Mouse (Mus musculus): Measurements from ENCODE around the gene Sycp2. TPM values are rescaled to one million over a fixed set of nuclear protein-coding genes. Genes with fewer than 3 reads are reported as not detected.

The Sycp2 gene
- polyA plus RNA-seq, 1 experiment from 2014 or later = 0.18 TPM

DNA sequence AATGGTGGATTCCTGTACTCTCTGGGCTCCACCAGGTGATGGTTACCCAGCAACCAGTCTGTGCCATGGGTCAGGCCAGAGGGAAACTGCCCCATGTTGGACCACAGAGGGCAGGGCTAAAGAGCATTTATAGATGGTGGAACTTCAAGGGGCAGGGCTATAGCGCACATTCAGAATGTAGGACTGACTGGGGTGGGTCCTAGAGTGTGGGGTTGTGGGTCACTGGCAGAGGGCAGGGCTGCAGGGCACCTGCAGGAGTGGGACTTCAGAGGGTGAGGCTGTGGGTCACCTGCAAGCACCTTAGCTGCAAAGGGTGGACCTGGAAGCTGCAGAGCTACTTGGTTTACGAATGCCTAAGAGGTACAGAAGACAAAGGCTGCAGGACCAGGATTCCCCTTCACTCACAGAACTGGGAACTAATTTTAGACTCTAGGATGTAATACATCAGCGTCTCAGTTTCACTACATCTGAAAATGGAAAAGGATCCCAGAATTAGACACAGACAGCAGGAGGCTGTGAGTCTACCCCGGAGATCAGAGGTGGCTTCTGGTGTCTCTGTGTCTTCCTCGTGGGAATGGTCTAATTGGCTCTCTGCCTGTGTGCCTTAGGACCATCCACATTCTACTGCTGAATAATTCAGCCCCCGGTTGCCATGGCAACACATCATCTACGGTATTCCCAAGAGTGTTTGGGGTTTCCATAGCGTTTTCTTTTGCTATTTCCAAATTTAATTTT lies 103.9 kb downstream of the Sycp2 start:
- Histone ChIP-seq H3K4me2 (no peak overlapping the region), H3K27me3 (no peaks in the 10 kb centered on the region), H3K36me3 (no peaks in the 10 kb centered on the region), H3K4me3 (no peak overlapping the region), H3K9me3 (replicated peaks) (no peaks in the 10 kb centered on the region), H3K4me1 (replicated peaks) (no peaks in the 10 kb centered on the region), H3K27ac (no peak overlapping the region), H3K9ac (no peak overlapping the region)
- 65% methylated on average over 8 of the region's 8 CpGs for WGBS
- ATAC-seq (replicated peaks; ENCODE audit: insufficient number of reproducible peaks, insufficient read depth, low FRiP score, low read depth) = no peak

Other genes with a start within 250 kb of the Sycp2 start
- 21.3 and 22.8 TPM in 2 replicates for gene Ppp1r3d, start 6.8 kb upstream of the Sycp2 start, polyA plus RNA-seq (2015; fragmentation: Nextera tagmentation; extraction: Ambion mirVana)
- 7.9 TPM in 2 replicates for gene Fam217b, start 6.8 kb upstream of the Sycp2 start, polyA plus RNA-seq (2015; fragmentation: Nextera tagmentation; extraction: Ambion mirVana)
- gene Cdh26, start 22.8 kb upstream of the Sycp2 start, polyA plus RNA-seq (2015; fragmentation: Nextera tagmentation; extraction: Ambion mirVana) = 0.14 TPM in 1 of 2 replicates, not detected in the other